Mouse (Mus musculus) left cerebral cortex, adult 2 months (tissue): ENCODE data around the gene Prkcb. TPM values are rescaled to one million over a fixed set of nuclear protein-coding genes. Genes with fewer than 3 reads are reported as not detected.
A peak's percentile ranks its signal among the peaks of the same experiment; 100 is the strongest.

ENCODE experiments used
- DNase-seq, 2 experiments: peaks; one replicate each; pipeline ENCODE4 v3.0.0; 2021 to 2022; ENCODE audit warnings: low spot score in 2 of 2, mixed read lengths in 1 of 2; ENCODE audit errors: extremely low spot score in 1 of 2
- H3K27ac ChIP-seq: fragments of 200-600 bp; 2 replicates; pipeline ENCODE4 v1.8.1; 2022
- H3K4me3 ChIP-seq: fragments of 200-600 bp; 2 replicates; pipeline ENCODE4 v1.8.1; 2022
- CTCF ChIP-seq: fragments of 200-600 bp; IDR thresholded peaks from 2 replicates; pipeline ENCODE4 v1.8.1; 2022; ENCODE audit warnings: antibody characterized with exemption, mild to moderate bottlenecking, moderate library complexity
- intact Hi-C: fragments of 180-260 bp; cut with DNase I; formaldehyde crosslinking; loops from one replicate; pipeline ENCODE4 v1.15.1; 2025
- total RNA-seq, 2 experiments: library from RNA; stranded (reverse); gene quantifications; 2 replicates each; pipeline ENCODE4 v1.2.3; 2021

Prkcb gene
- total RNA-seq, 2 experiments from 2014 or later = 964 to 986 TPM

- Histone ChIP-seq H3K27ac (peak overlapping the region; percentile 8; the same call in 1 of the 2 replicates), H3K4me3 (no peak overlapping the region)
- no peak for DNase-seq
- TF ChIP-seq CTCF = no peak
- intact Hi-C loops = no loop called here
Observed at GRCm38 (mm10) chr7:122414146-122414545, 125.6 kb downstream of the Prkcb start.

DNA sequence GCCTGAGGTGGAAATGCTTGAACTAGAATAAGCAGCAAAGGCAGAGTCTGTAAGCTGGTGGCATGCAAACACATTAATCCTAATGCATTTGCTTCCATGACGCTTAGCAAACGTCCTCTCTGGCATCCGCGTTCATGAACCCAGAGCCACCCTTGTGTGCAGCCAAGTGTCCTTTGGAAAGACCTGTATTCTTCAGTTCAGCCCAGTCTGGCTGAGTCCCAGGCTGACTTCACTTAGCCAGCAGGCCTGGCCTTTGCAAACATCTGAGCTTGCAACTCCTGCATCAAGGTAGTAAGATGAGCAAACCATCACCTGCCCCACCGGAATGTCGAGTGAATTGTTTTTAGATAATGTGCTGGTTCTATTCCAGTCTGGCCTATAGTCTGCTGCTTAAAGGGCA is 126.1 kb downstream of the Prkcb start:
- H3K4me3 ChIP-seq = no peak overlapping the region
- peak overlapping the region; percentile 21 for H3K27ac ChIP-seq
- intact Hi-C loops = no loop called here
- DNase-seq = no peak
- TF ChIP-seq CTCF = no peak

DNA sequence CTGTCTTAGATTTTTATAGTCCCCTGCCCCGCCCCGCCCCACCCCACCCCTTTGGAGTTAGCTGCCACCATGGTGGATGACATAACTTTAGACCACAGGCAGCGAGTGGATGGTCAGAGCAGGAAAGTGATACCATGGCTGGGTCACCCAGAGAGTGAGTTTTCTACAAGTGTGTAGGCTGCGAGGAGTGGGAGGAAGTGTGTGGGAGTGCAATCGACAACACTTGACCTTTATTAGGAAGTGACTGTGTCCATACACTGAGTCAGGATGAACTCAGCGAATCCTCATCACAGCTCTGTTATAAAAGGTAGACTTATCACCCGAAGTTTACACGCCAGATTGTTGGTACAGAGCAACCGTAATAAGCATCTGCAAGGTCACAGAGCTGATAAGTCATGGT is 126.8 kb downstream of the Prkcb start:
- TF ChIP-seq CTCF = no peak

GRCm38 (mm10) chr7:122415904-122416303 is 127.4 kb downstream of the Prkcb start:
- no peak for TF ChIP-seq CTCF
- peak in 1 of 2 experiments; percentile 37 for DNase-seq
- H3K27ac ChIP-seq = peak overlapping the region; percentile 44
- no peak overlapping the region for H3K4me3 ChIP-seq
- intact Hi-C loops = no loop called here

More for the DNA sequence above, 126.8 kb downstream of the Prkcb start:
- H3K4me3 ChIP-seq = no peak overlapping the region
- DNase-seq = no peak
- intact Hi-C loops = no loop called here
- H3K27ac ChIP-seq = no peak overlapping the region; the same call in 1 of the 2 replicates

DNA sequence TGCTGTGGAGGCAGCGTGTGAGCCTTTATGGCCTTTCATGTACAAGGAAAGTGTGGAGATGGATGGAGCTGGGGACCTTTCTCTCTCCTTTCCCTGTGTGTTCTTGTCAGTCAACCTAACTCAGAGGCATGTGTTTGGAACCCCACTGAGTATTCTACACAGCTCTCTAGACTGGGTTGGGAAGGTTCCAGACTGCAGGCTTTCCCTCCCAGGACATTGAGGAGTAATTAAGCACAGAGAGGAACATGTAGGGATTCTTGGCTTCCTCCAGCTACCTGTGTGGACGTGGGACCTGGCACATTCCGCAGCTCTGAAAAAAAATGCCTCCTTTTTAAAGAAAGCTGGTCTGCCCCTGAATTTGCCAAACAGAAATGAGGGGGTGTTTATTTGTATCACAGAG is 130.0 kb downstream of the Prkcb start:
- DNase-seq = no peak
- H3K27ac ChIP-seq = no peak overlapping the region
- intact Hi-C loops = no loop called here
- TF ChIP-seq CTCF = no peak
- H3K4me3 ChIP-seq = no peak overlapping the region

DNA sequence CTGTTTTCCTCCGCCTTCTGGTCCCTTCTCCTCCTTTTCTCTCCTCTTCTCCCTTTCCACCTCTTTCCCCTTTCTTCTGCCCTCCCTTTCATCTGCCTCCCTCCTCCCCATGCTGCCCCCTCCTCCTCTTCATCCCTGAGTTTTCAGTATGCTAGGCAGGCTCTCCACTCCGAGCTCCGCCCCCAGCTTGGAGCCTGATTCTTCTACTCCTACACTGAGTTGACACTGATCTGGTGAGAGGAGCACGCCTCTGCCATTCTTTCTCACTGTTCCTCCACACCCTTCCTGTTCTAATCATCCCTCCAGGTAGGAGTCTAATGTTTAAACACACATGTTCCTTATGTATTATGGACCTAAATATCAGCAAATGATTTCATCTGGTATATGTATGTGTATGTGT is 135.3 kb downstream of the Prkcb start:
- intact Hi-C loops = no loop called here
- no peak overlapping the region for H3K4me3 ChIP-seq
- no peak for TF ChIP-seq CTCF
- H3K27ac ChIP-seq = peak overlapping the region; percentile 50; the same call in 1 of the 2 replicates
- peak in 1 of 2 experiments; percentile 56 for DNase-seq

GRCm38 (mm10) chr7:122429134-122429533 is 140.6 kb downstream of the Prkcb start:
- DNase-seq = no peak
- no peak overlapping the region for H3K4me3 ChIP-seq
- TF ChIP-seq CTCF = no peak
- intact Hi-C loops = no loop called here
- H3K27ac ChIP-seq = no peak overlapping the region

DNA sequence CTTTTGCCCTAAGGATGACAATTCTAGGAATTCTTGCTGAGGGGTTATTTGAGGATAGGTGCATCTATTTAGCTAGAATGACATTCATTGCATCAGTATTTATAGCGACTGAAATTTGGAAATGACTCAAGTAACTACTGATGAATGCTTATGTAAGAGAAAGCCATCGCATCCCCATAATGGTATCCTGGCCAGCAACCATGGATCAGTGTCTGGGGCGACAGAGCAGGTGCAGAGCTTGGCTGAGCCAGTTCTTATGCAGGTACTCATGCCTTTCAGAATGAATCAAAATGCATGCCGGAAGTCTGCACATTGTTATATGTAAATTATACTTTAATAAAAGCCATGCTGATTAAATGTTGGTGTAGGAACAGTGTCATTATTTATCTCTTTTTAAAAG is 143.8 kb downstream of the Prkcb start:
- Histone ChIP-seq H3K27ac (peak overlapping the region; percentile 72; the same call in 1 of the 2 replicates), H3K4me3 (no peak overlapping the region)
- no peak for DNase-seq
- intact Hi-C loops = no loop called here
- no peak for TF ChIP-seq CTCF

- DNase-seq = no peak
- intact Hi-C loops = no loop called here
- Histone ChIP-seq H3K27ac (peak overlapping the region; percentile 72), H3K4me3 (no peak overlapping the region)
- TF ChIP-seq CTCF = no peak
Observed at GRCm38 (mm10) chr7:122433377-122433776, 144.8 kb downstream of the Prkcb start.

DNA sequence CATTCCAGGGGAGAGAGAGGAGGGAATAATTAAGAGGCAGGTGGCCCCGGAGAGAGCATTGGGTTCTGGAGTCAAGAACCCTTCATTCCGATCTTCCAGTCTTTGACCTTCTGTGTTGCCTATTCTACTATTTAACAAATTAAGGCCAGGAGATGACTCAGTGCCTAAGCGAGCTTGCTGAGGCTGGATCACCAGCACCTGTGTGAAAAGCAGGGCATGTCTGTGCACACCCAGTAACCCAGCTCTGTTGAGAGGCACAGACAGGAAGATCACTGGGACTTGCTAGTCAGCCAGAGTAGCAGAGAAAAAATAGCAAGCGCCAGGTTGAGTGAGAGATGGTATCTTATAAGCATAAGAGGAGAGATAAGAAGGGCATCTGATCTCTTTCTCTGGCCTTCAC is 146.4 kb downstream of the Prkcb start:
- no peak for DNase-seq
- Histone ChIP-seq H3K27ac (peak overlapping the region; percentile 73), H3K4me3 (no peak overlapping the region)
- intact Hi-C loops = no loop called here
- no peak for TF ChIP-seq CTCF

GRCm38 (mm10) chr7:122435561-122435960 is 147.0 kb downstream of the Prkcb start:
- intact Hi-C loops = no loop called here
- H3K27ac ChIP-seq = no peak overlapping the region; the same call in 1 of the 2 replicates
- no peak for DNase-seq
- no peak overlapping the region for H3K4me3 ChIP-seq
- no peak for TF ChIP-seq CTCF

DNA sequence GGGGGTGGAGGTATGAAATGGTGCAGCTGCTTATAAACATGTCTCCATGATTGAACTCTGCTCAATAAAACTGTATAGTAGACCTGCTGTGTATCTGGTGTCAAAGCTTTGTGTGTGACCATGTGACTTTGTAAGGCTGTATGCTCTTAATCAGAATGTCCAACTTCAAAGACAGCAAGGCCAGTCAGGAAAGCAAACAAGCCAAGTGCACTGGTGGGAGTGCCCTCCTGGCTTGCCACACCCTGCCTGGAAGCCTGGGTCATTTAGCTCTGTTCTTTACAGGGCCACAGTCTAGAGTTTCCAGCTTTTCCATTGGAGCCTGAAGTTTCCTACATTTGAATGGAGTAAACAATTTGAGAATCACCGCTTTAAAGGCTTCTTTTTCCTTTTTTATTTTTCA is 148.8 kb downstream of the Prkcb start:
- no peak for DNase-seq
- TF ChIP-seq CTCF = no peak
- no peak overlapping the region for H3K27ac ChIP-seq
- intact Hi-C loops = no loop called here
- H3K4me3 ChIP-seq = no peak overlapping the region

GRCm38 (mm10) chr7:122445056-122445455 is 156.5 kb downstream of the Prkcb start:
- no peak overlapping the region for H3K27ac ChIP-seq
- peak in 1 of 2 experiments; percentile 31 for DNase-seq
- TF ChIP-seq CTCF = peak; percentile 71
- intact Hi-C loops = no loop called here
- no peak overlapping the region for H3K4me3 ChIP-seq
